Mouse (Mus musculus) limb, embryonic 11.5 days (tissue): ENCODE data around the gene Hpcal1. TPM values are rescaled to one million over a fixed set of nuclear protein-coding genes. Genes with fewer than 3 reads are reported as not detected.
"Not testable (repeated sequence)": the region's sequence is repeated elsewhere in the genome, so short reads cannot be mapped to it uniquely, and the experiment has no call there.

Experiments
- ATAC-seq: fragments of 200-750 bp; cut with Nextera tagmentation; 2 replicates; pipeline ENCODE4 v1.8.0; 2017; ENCODE audit warnings: low read depth; ENCODE audit not compliant: insufficient number of reproducible peaks, low FRiP score, low TSS enrichment
- DNase-seq: peaks from one replicate; pipeline ENCODE4 v3.0.0-alpha.2; 2015; ENCODE audit warnings: low spot score
- H3K27ac ChIP-seq: fragments of 300-500 bp; sonication (generic); replicated peaks from 2 replicates; pipeline ENCODE4 v1.5.1; 2014; ENCODE audit warnings: low read depth, mild to moderate bottlenecking, low read length
- H3K27me3 ChIP-seq: fragments of 300-500 bp; sonication (generic); 2 replicates; pipeline ENCODE4 v1.6.1; 2014; ENCODE audit warnings: mild to moderate bottlenecking, low read length, mixed read lengths; ENCODE audit not compliant: control insufficient read depth, insufficient read depth
- H3K36me3 ChIP-seq: fragments of 300-500 bp; sonication (generic); 2 replicates; pipeline ENCODE4 v1.6.1; 2014; ENCODE audit warnings: mild to moderate bottlenecking, low read length, moderate library complexity, mixed read lengths; ENCODE audit not compliant: control insufficient read depth, insufficient read depth
- H3K4me1 ChIP-seq: fragments of 300-500 bp; sonication (generic); 2 replicates; pipeline ENCODE4 v1.6.1; 2014; ENCODE audit warnings: low read length, mixed read lengths; ENCODE audit not compliant: control insufficient read depth, insufficient read depth
- H3K4me2 ChIP-seq: fragments of 300-500 bp; sonication (generic); 2 replicates; pipeline ENCODE4 v1.6.1; 2014; ENCODE audit warnings: low read depth, mild to moderate bottlenecking, moderate library complexity; ENCODE audit not compliant: severe bottlenecking
- H3K4me3 ChIP-seq: fragments of 300-500 bp; sonication (generic); 2 replicates; pipeline ENCODE4 v1.5.1; 2014; ENCODE audit warnings: low read depth, low read length
- H3K9ac ChIP-seq: fragments of 300-500 bp; sonication (generic); 2 replicates; pipeline ENCODE4 v1.6.1; 2014; ENCODE audit warnings: mild to moderate bottlenecking, low read length
- H3K9me3 ChIP-seq: fragments of 300-500 bp; sonication (generic); 2 replicates; pipeline ENCODE4 v1.6.1; 2016; ENCODE audit warnings: low read length; ENCODE audit not compliant: control insufficient read depth
- WGBS: fragments of 180-500 bp; shearing (Covaris S2); extraction: QIAGEN DNeasy Blood & Tissue Kit; methylation state at CpG from one replicate; pipeline ENCODE4 v1.1.7; 2014; 5-methylcytosine and 5-hydroxymethylcytosine counted together
- polyA plus RNA-seq: library from polyadenylated mRNA; unstranded; fragments of >200 nt; fragmentation: Nextera tagmentation; extraction: Ambion mirVana; gene quantifications from 2 replicates; pipeline ENCODE4 v1.2.1, GENCODE M21; 2014

Gene Hpcal1
- polyA plus RNA-seq, 1 experiment from 2014 or later = 31.1 TPM

DNA sequence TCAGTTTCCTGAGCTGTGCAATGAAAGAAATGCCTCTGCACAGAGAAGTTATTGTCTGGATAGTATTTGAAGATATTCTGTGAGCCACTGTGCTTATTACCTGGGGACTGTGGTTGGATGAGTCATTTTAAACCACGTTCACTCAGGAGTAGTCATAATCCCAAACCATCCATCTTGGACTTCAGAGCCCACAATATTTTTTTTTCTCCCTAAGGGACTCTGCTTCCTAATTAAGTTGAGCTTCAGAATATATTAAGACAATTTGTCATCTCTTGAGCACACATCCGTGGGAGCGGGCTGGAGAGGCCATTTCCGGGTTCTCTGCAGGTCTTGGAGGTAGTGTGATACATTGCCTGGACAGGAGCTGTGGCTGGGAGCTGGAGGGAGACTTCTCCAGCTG lies 66.2 kb downstream of the Hpcal1 start:
- no peak overlapping the region for H3K27ac ChIP-seq
- no peaks in the 10 kb centered on the region for H3K27me3 ChIP-seq
- H3K4me2 ChIP-seq = no peak overlapping the region
- H3K4me1 ChIP-seq = no peaks in the 10 kb centered on the region
- no peak overlapping the region for H3K9ac ChIP-seq
- no peaks in the 10 kb centered on the region for H3K9me3 ChIP-seq
- 83% methylated on average over 4 of the region's 4 CpGs for WGBS
- no peaks in the 10 kb centered on the region for H3K36me3 ChIP-seq
- ATAC-seq = no peak
- DNase-seq = no peak
- H3K4me3 ChIP-seq = no peak overlapping the region

DNA sequence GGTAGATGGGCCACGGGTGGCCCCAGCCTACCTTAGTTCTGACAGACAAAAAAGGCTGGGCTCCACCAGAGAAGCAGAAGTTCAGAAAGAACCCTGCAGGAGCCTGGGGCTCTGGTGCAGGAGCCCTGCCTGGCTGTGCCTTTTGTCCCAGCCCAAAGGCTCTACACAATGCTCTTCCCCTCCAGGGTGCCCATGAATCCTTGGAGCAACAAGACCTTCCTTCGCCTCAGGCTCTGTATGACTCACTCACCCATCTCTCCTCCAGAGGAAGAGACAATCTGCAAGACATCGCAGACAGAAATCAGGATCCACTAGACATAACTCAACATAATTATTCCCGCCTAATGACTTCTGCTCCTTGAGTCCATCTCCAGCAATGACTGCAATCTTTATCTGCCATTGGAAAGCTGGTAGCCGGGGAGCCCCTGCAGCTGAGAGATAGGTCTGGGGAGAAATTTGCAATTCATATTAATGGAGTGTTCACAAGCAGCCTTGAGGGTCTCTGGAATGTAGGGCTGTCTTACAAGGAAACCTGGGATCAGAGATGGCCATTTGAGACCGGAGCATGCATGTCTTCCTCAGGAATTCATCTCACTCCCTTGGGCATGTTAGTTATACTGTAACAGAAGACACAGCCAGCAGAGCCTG lies 71.8 kb downstream of the Hpcal1 start:
- 85% methylated on average over 6 of the region's 6 CpGs for WGBS
- Histone ChIP-seq H3K4me3 (no peak overlapping the region), H3K9me3 (no peaks in the 10 kb centered on the region), H3K36me3 (no peaks in the 10 kb centered on the region), H3K27ac (no peak overlapping the region), H3K27me3 (no peaks in the 10 kb centered on the region), H3K4me2 (no peak overlapping the region), H3K9ac (no peak overlapping the region), H3K4me1 (no peaks in the 10 kb centered on the region)
- ATAC-seq (no peak), DNase-seq (no peak)

DNA sequence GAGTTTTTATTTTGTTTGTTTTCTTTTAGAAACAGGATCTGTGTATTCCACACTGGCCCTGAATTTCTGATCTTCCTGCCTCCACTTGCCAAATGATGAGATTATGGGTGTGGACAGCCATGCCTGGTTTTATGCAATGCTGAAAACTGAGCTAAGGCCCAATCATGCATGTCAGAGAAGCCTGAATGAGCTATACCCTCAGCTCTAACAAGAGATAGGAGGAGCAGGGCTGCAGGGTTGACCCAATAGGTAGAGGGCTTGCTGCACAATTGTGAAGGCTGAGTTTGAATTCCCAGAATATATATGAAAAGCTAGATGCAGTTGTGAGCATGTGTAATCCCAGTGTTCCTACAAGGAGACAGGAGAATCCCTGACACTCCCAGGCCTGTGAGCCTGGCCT lies 72.4 kb downstream of the Hpcal1 start:
- H3K9ac ChIP-seq = no peak overlapping the region
- H3K27ac ChIP-seq = no peak overlapping the region
- no peaks in the 10 kb centered on the region for H3K4me1 ChIP-seq
- DNase-seq (no peak), ATAC-seq (no peak)
- no peaks in the 10 kb centered on the region for H3K9me3 ChIP-seq
- H3K4me2 ChIP-seq = no peak overlapping the region
- no peaks in the 10 kb centered on the region for H3K27me3 ChIP-seq
- no peaks in the 10 kb centered on the region for H3K36me3 ChIP-seq
- H3K4me3 ChIP-seq = no peak overlapping the region

DNA sequence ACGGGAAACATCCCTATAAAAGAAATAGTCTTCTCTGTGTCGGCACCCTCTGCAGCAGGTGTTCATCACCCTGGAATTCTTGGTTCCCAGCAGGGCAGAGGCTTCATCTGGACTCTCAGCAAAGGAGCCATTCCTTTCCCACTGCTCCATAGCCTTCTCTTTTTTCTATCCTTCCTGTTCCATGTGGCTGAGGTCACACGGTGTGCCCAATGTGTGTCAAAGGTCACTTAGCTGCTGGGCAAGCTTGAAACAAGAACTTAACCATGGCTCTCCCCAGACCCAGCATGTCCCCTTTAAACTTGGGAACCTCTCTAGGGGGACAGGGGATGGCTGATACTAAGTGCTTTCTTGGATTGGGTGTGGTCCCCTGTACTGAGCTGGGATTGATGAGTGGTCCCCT lies 73.3 kb downstream of the Hpcal1 start:
- H3K9ac ChIP-seq = no peak overlapping the region
- no peaks in the 10 kb centered on the region for H3K27me3 ChIP-seq
- ATAC-seq (no peak), DNase-seq (no peak)
- H3K4me2 ChIP-seq = no peak overlapping the region
- 71% methylated on average over 3 of the region's 3 CpGs for WGBS
- no peak overlapping the region for H3K4me3 ChIP-seq
- H3K27ac ChIP-seq = no peak overlapping the region
- H3K9me3 ChIP-seq = no peaks in the 10 kb centered on the region
- H3K4me1 ChIP-seq = no peaks in the 10 kb centered on the region
- no peaks in the 10 kb centered on the region for H3K36me3 ChIP-seq

DNA sequence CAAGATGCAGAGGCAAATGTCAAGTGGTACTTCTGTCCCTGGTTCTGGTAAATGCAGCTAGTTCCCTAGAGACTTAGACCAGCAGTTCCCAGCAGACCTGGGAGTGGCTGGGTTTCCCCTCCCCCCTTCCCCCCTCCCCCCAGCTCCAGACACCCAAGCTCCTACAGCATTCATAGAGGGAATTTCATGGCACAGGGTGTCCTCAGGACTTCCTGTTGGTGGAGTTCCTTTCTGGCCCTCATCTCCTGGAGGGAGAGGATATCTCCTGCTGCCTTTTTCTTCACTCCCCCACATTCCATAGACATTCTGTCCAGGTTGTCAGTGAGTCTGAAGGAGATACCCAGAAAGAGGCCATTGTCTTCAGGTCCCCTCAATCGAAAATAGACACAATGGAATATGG lies 76.9 kb downstream of the Hpcal1 start:
- H3K4me2 ChIP-seq, H3K9ac ChIP-seq, H3K27ac ChIP-seq, H3K36me3 ChIP-seq, DNase-seq, H3K4me1 ChIP-seq, H3K9me3 ChIP-seq, H3K27me3 ChIP-seq, H3K4me3 ChIP-seq, ATAC-seq: not testable (repeated sequence)
- WGBS = 76% methylated on average over 1 of the region's 1 CpGs

DNA sequence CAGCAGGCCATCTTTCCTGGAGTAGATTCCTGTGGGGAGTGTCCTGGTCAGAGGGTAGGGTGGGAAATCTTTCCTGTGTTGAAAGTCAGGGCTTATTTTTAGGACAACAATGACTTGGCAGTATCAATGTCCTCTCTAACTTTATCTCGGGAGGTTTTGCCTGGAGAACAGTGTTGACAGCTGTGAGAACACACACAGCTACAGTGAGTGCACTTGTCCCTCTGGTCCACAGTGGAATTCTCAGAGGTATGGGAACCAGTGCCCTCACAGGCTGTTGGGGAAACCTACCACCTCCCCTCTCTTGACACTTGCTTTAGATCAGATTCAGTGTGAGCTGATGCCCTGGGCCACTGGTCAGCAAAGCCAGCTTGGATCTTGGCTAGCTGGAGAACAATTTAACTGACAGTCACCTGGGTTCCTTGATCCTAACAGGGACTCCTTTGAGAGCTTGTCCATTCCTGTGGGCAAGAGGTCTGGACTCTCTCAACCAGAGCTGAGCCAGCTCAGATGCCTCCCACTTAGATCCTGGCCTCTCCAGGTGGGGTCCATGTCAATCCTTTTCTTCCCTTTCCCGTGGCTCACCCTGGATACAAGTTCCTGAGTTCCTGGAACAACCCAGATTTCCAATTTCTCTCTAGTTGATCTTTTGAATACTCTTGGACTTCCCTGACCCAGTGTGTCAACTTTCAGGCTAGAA lies 79.0 kb downstream of the Hpcal1 start:
- 60% methylated on average over 2 of the region's 2 CpGs for WGBS
- no peak overlapping the region for H3K4me3 ChIP-seq
- DNase-seq (no peak), ATAC-seq (no peak)
- H3K27me3 ChIP-seq = no peaks in the 10 kb centered on the region
- H3K9ac ChIP-seq = no peak overlapping the region
- H3K4me2 ChIP-seq = no peak overlapping the region
- H3K9me3 ChIP-seq = no peaks in the 10 kb centered on the region
- H3K27ac ChIP-seq = no peak overlapping the region
- H3K36me3 ChIP-seq = no peaks in the 10 kb centered on the region
- H3K4me1 ChIP-seq = no peaks in the 10 kb centered on the region

DNA sequence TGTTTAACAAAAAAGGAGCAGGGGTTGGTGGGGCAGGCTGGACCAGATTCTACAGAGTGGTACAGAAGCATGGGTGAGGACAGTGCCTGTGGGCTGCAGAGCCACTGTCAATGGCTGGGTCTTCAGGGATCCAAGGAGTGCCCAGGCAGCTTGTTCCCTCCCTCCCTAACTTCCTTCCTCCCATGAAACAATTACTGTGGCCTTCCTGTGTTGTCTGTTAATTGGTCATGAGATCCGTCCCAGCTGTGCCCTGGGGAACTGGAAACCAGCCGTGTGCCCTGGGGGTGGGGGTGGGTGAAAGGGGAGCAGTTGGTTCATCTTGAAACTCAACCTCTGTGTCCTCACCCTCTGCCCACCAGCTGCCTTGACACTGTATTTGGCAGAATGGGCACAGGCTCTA lies 79.9 kb downstream of the Hpcal1 start:
- Histone ChIP-seq H3K9ac (no peak overlapping the region), H3K4me3 (no peak overlapping the region), H3K4me2 (no peak overlapping the region), H3K4me1 (no peaks in the 10 kb centered on the region), H3K27ac (no peak overlapping the region), H3K9me3 (no peaks in the 10 kb centered on the region), H3K36me3 (no peaks in the 10 kb centered on the region), H3K27me3 (no peaks in the 10 kb centered on the region)
- DNase-seq (no peak), ATAC-seq (no peak)
- 10% methylated on average over 2 of the region's 2 CpGs for WGBS

DNA sequence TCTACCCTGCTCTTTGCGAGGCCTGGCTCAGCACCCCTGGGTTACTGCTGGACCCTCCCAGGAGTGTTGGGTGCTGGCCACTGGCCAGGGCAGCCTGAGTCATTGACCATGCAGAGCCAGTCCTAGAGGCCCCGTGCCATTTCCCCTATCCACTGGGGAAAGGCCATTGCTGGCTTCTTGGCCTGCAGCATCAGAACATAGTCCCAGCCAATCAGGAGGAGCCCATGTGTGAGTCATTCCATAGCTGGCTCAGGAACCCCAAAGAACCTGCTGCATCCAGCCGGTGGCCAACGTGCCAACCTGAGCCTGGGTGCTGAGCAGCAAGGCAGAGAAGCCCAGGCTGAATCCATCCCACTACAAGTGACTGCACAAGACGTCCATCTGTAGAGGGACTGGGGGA lies 83.1 kb downstream of the Hpcal1 start:
- not testable (repeated sequence) for H3K36me3 ChIP-seq, H3K9ac ChIP-seq, H3K4me1 ChIP-seq, H3K27me3 ChIP-seq, H3K4me3 ChIP-seq, H3K4me2 ChIP-seq, ATAC-seq, DNase-seq, H3K27ac ChIP-seq, H3K9me3 ChIP-seq
- 86% methylated on average over 5 of the region's 5 CpGs for WGBS

DNA sequence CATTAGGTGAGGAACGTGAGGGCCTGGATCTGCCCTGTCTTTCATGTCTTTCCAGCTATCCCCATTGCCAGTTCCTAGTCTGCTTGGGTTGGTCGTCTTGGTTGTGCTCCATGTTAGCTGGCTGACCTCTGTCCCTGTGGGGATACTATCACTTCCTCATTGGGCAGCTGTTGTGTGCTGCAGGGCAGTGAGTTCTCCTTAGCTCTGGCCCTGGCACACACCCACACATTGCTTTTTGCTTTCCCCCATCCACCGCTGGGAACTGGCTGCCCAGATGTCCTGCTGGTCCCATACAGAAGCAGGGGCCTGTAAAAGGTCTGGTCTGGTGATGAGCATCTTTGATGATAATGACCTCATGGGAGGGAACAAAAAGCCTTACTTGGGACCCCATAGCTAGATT lies 84.2 kb downstream of the Hpcal1 start:
- H3K27me3 ChIP-seq, H3K9me3 ChIP-seq, H3K36me3 ChIP-seq, H3K27ac ChIP-seq, H3K9ac ChIP-seq, H3K4me3 ChIP-seq, H3K4me2 ChIP-seq, H3K4me1 ChIP-seq, ATAC-seq, DNase-seq: not testable (repeated sequence)
- WGBS = 90% methylated on average over 3 of the region's 3 CpGs
